Mouse (Mus musculus) regulatory T cell (primary cell): ENCODE data around the gene Anapc11.
"Not testable (repeated sequence)": the region's sequence is repeated elsewhere in the genome, so short reads cannot be mapped to it uniquely, and the experiment has no call there.

ENCODE experiments used
- in situ Hi-C: fragments of 300-600 bp; cut with MboI, MseI; formaldehyde crosslinking; loops from one replicate; pipeline ENCODE4 v1.15.1; 2025; ENCODE audit warnings: high pct_unique_total_duplicates

Anapc11 gene

GRCm38 (mm10) chr11:120598283-120598989, at the start of gene Anapc11, which contains the start of gene Alyref:
Gene Anapc11 (plus strand): TSS chr11:120598421.
Gene Alyref (minus strand): TSS chr11:120598365.
- in situ Hi-C loops: no loop called here

GRCm38 (mm10) chr11:120548786-120549167, 49.4 kb upstream of the Anapc11 start:
- in situ Hi-C loops: no loop called here

- in situ Hi-C loops: no loop called here
Observed at GRCm38 (mm10) chr11:120549168-120549945, 48.9 kb upstream of the Anapc11 start, which contains the start of gene Mcrip1. Gene Mcrip1 (minus strand): TSS chr11:120549727.

GRCm38 (mm10) chr11:120549986-120550809, 48.0 kb upstream of the Anapc11 start:
- in situ Hi-C loops: no loop called here

- in situ Hi-C loops: no loop called here
Observed at GRCm38 (mm10) chr11:120550810-120551440, 47.3 kb upstream of the Anapc11 start, which contains the start of gene Ppp1r27. Gene Ppp1r27 (minus strand): TSS chr11:120551132.

- in situ Hi-C loops: no loop called here
Observed at GRCm38 (mm10) chr11:120552736-120553135, 45.5 kb upstream of the Anapc11 start.

GRCm38 (mm10) chr11:120554834-120555233, 43.4 kb upstream of the Anapc11 start:
- in situ Hi-C loops: no loop called here

GRCm38 (mm10) chr11:120555260-120555659, 43.0 kb upstream of the Anapc11 start:
- in situ Hi-C loops: no loop called here

GRCm38 (mm10) chr11:120558843-120559242, 39.4 kb upstream of the Anapc11 start:
- in situ Hi-C loops: not testable (repeated sequence)

- in situ Hi-C loops: no loop called here
Observed at GRCm38 (mm10) chr11:120560952-120561728, 37.1 kb upstream of the Anapc11 start.

GRCm38 (mm10) chr11:120562949-120563348, 35.3 kb upstream of the Anapc11 start:
- in situ Hi-C loops: no loop called here

- in situ Hi-C loops: no loop called here
Observed at GRCm38 (mm10) chr11:120565114-120565513, 33.1 kb upstream of the Anapc11 start.

- in situ Hi-C loops: no loop called here
Observed at GRCm38 (mm10) chr11:120568324-120568723, 29.9 kb upstream of the Anapc11 start.

- in situ Hi-C loops: no loop called here
Observed at GRCm38 (mm10) chr11:120571122-120571521, 27.1 kb upstream of the Anapc11 start.

GRCm38 (mm10) chr11:120571754-120572416, 26.3 kb upstream of the Anapc11 start:
- in situ Hi-C loops: no loop called here

GRCm38 (mm10) chr11:120572417-120572751, 25.8 kb upstream of the Anapc11 start:
- in situ Hi-C loops: no loop called here

- in situ Hi-C loops: no loop called here
Observed at GRCm38 (mm10) chr11:120572752-120573584, 25.3 kb upstream of the Anapc11 start, which contains the start of gene P4hb. Gene P4hb (minus strand): TSS chr11:120573253.

GRCm38 (mm10) chr11:120573585-120574277, 24.5 kb upstream of the Anapc11 start:
- in situ Hi-C loops: no loop called here

GRCm38 (mm10) chr11:120574278-120574600, 24.0 kb upstream of the Anapc11 start:
- in situ Hi-C loops: no loop called here
